Mouse (Mus musculus): ENCODE results near the gene Zscan20.

GRCm38 (mm10) chr4:128593286-128593685 lies 16.6 kb downstream of the Zscan20 start:
- no peak for TF ChIP-seq CTCF (IDR thresholded peaks at IDR 0.05; ENCODE audit: control insufficient read depth, insufficient read depth, insufficient read length)
- no peak for TF ChIP-seq MYOG (IDR thresholded peaks at IDR 0.05; ENCODE audit: control insufficient read depth, extremely low read depth, insufficient read length)
- no peak for TF ChIP-seq USF1 (IDR thresholded peaks at IDR 0.05; ENCODE audit: low read depth)
- no peak for TF ChIP-seq CEBPB (IDR thresholded peaks at IDR 0.05; ENCODE audit: low read depth)
- no peak for TF ChIP-seq MAX (IDR thresholded peaks at IDR 0.05)
- no peak for TF ChIP-seq MYOD1 (IDR thresholded peaks at IDR 0.05; ENCODE audit: control insufficient read depth, insufficient read length, low read depth)
